Mouse (Mus musculus) frontal cortex, adult 2 months (tissue): ENCODE measurements at regions not wholly inside any gene's neighbourhood (a gene's known extent, or its start where the extent isn't known, plus 50 kb on each side); places are given as distances from the start of the nearest gene placed in this dataset.
"Not testable (repeated sequence)": the region's sequence is repeated elsewhere in the genome, so short reads cannot be mapped to it uniquely, and the experiment has no call there.

Experiments
- DNase-seq, 2 experiments: peaks; one replicate each; pipeline ENCODE4 v3.0.0; 2022; ENCODE audit warnings: low spot score in 1 of 2; ENCODE audit errors: extremely low spot score in 1 of 2

GRCm38 (mm10) chr4:23009196-23009595 is 521.0 kb upstream of the Pou3f2 start:
- not testable (repeated sequence) for DNase-seq

DNA sequence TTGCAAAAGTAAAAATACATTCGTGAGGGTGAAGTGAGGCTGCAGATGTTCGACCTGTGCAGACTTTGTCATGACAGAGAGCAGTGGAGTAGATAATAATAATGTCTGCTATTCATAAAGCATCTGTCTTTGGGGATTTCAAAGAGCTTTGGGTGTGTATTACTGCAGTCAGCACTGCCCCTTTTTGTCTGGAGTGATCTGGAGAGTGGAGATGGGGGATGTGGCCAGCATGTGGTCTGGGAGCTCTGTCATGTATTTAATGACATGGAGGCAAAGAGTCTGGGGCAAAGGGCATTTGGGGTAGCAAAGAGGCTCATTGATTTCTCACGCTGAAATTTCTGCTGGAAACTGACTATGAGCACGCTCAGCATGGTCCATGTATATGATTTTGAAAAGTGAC is 510.8 kb upstream of the Pou3f2 start:
- no peak for DNase-seq

- DNase-seq: peak in 1 of 2 experiments; percentile 0
Measured at GRCm38 (mm10) chr4:22997198-22997985, 509.2 kb upstream of the Pou3f2 start.

DNA sequence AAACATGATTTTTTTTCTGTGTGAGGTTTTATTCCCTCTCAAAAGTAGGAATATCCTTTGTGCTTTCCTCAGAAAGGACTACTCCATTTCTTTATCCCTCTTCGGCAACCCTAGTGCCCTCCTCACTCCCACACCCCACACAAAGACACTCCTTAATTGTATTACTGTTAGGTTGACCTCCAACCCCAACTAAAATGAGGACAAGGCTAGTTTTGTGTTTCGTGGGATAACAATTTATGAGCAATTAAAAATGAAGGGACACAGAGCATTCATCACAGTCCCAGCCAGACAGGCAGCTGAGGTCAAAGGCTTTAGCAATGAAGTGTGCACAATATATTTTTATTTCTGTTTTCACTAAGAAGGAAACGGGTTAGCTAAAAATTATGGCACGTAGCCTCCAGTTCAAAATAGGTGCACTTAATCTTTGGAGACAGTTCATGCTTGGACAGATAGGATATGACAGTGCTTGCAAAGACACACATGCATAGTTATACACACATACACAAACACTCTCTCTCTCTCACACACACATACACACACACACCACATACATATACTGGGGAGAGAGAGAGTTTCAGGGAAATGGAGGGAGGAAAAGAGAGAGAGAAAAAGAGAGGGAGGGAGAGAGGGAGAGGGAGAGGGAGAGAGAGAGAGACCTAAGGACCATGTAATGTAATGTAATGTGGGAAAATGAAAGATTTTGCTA is 498.8 kb upstream of the Pou3f2 start:
- DNase-seq: no peak

DNA sequence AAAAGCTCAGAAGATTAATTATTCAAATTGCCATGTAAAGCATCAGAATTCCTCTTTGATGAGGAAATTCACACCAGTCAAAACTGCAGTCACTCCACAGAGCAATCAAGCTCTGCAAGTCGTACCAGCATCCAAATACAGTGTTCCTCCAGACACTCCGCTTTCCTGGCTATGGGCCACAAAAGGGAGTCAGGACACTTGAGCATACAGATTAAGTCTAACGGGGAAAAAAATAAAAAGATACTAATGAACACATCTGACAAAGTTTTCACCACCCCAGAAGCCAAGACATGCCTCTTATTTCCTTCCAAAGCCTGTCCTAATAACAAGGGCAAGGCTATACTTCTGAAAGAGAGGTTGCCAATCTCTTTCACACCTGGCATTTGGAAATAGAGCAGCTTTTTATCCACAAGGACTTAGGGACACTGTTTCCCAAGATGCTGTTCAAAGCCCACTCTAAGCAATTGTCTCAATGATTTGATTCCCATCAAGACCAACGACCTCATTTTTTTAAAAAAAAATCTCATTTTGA is 485.5 kb upstream of the Pou3f2 start:
- no peak for DNase-seq

DNA sequence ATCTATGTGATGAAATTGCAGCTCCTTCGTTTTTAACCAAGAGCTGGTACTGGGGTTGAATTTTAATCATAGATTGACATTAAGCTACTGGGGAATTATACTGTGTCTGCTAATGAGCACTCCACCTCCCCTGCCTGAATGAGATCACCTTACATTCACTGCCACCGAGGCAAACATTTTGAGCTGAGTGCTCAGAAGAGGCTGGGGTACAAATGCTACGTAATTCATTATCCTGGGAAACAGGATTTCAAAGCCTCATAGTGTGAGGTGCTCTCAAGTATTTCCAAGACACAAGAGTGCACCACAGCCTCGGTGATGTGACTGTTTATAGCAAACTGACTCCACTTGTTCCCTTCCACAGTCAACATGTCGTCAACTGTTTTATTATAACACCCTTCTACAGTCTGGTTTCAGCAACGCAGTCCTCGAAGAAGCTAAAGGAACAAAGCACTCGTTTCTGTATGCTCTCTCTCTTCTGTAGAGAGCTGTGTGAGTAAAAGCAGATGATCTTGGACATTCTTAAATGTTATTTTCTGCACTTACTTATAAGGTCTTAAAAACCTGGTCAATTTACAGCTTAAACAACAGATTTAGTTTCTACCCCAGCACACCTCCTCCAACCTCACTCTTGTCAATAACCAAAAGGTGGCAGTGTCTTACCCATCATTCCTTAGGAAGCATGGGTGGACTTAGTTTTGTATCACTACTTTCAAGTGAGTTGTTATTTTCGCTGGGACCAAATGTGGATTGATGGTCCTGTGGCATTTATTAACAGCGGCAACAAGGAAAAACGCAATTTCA is 484.8 kb upstream of the Pou3f2 start:
- DNase-seq: peak in 1 of 2 experiments; percentile 18

DNA sequence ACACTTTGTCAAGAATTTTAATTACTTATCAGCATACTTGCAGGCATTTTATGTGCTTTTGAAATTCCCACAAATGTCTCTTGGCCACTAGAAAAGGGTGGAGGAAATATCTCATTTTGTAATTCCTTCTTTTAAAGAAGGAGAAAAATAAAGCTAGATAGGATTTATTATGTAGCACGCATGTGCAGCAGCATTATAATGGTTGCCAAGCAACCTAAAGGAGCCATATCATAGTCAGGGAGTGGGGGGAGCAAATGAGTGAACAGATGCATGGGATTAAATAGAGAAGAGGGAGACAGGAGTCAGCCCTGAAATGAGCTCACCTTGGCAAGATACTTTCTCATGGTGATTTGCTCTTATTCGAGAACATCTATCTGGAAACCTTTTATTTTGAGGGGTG is 483.0 kb upstream of the Pou3f2 start:
- DNase-seq: no peak

DNA sequence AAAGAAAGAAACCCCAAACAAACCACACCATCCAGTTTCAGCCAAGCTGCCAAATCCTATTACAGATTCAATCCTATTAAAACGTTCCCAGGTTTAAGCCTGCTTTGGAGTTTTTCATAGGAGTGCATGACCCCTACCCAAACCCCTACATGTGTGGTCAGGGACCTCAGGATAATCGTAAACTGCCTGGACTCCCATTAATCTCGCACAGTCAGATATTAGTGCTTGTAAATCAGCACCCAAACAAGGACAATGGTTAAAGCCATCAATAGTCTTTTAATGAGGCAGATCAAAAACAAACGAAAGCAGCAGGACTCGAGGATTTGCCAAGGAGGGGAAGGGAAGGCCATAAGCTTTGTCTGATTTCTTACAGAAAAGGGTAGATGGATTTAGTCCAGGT is 482.3 kb upstream of the Pou3f2 start:
- DNase-seq: no peak

GRCm38 (mm10) chr4:22949422-22949821 is 461.3 kb upstream of the Pou3f2 start:
- DNase-seq: no peak

DNA sequence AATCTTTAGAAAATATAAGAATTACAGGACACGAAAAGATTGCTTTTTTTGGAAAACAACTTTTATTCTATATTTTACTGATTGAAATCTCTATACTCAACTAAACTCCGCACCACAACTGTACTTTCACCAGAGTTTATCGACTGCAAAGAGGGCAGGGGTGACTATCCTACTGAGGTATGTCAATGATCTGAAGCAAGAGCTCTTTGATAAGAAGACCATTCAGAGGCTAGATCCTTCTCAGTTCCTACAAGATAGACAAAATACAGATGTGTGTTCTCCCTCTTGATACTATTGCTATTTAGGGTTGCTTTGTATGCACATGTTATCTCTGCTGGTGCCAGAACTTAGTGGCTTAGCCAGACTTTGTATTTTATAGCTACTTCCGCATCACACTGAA is 460.7 kb upstream of the Pou3f2 start:
- no peak for DNase-seq

- DNase-seq: no peak
Measured at GRCm38 (mm10) chr4:22946788-22947406, 458.7 kb upstream of the Pou3f2 start.

- peak in 1 of 2 experiments; percentile 25 for DNase-seq
Measured at GRCm38 (mm10) chr4:22938302-22938701, 450.1 kb upstream of the Pou3f2 start.

DNA sequence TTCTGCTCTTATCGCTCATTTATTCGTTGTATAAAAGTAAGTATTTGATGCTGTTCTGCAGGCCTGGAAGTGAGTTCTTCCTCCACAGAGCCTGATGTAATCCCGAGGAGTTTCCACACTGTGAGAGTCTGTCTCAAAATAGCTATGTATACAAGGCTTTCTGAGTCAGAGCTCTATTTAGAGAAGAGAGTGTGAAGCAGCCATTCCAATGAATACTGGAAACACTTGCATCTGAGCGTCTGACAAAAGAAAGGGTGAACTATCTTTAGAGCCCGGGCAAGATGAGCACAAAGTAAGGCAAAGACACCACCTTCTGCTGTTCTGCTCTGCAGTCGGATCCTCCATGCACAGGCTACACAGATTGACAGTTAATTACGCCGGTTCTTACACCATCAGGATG is 436.0 kb upstream of the Pou3f2 start:
- peak; percentile 78 to 84 for DNase-seq

DNA sequence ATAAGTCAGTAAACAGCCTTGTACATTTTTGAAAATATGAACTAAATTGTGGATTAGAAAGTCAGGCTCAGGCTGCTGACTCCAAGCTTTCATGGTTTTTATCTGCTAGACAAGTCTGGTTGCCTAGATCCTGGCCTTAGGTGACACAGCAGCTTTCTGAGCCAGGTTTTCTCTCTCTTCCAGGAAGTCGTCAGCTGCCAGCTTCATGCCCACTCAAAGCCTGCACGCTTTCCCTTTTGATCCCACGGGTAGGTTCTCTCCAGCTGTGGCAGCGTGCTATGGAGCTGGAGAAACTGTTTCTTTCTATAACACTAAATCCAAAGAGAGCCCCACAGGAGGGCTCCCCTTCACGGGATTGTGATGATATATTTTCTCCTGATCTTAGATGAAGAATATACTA is 426.7 kb upstream of the Pou3f2 start:
- peak; percentile 35 to 57 for DNase-seq

DNA sequence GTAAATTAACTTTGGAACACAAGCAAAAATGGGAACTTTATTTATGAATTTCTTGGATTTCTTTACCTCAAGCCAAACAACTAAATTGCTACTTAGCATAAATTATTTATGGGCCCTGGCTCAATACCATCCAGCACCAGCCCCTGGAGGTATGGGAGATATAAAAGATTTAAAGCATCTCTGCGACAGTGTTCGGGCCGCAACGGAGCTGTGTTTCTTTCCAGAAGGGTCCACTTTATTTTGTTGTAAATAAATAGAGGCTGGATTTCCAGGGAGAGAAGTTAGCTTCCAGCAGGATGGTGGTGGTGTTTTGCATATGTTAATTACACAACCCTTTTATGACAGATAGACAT is 404.5 kb upstream of the Pou3f2 start:
- DNase-seq: no peak

DNA sequence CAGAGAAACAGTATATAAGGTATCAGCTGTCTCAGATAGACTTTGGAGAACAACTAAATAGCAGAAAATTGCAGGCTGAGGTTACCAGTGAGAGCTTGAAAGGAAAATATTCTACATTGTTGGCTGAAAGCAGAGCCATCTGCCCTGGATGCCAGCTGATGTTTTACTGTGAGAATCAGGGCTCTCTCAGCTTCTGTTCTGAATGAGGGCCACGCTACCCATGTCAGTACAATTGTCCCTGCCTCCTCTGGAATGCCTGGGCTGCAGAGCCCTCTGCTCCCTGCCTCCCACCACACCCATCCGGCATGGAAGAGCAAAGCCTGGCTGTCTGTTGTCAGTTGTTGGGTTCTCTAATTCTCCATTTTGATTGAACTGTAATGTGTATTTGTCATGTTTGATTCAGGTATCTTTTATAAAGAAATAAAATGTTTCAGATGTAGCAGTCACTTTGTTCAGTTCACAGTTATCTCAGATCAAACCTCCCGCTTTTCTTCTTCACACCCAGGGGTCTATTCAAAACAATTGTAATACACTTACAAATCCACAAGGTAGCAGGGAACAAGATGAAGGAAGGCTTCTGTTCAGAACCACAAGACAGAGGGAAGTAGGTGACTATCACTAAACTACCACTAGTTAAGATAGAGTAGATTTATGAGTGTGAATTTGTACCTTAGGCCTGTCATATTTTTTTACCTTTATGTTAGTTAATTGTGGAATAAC is 404.0 kb upstream of the Pou3f2 start:
- no peak for DNase-seq

GRCm38 (mm10) chr4:22880692-22881091 is 392.5 kb upstream of the Pou3f2 start:
- DNase-seq: no peak

GRCm38 (mm10) chr4:22875392-22875791 is 387.2 kb upstream of the Pou3f2 start:
- DNase-seq: no peak

- DNase-seq: no peak
Measured at GRCm38 (mm10) chr4:22836124-22836445, 347.9 kb upstream of the Pou3f2 start.
